Mouse (Mus musculus): ENCODE measurements around the gene Olfr704.
"Not testable (repeated sequence)": the region's sequence is repeated elsewhere in the genome, so short reads cannot be mapped to it uniquely, and the experiment has no call there.

Olfr704 gene

GRCm38 (mm10) chr7:106862885-106863284, at the start of gene Olfr704:
Gene Olfr704 (plus strand): TSS chr7:106863185.
- DNase-seq (ENCODE audit: low read depth), result no peak

- DNase-seq (ENCODE audit: low read depth), result no peak
These were observed 49.2 kb upstream of the Olfr704 start, which contains the start of gene Olfr701 for GRCm38 (mm10) chr7:106813829-106814228. Gene Olfr701 (plus strand): TSS chr7:106814129.

- no peak for DNase-seq (ENCODE audit: low read depth)
These were observed 47.2 kb upstream of the Olfr704 start for GRCm38 (mm10) chr7:106815775-106816174.

GRCm38 (mm10) chr7:106818414-106818813, 44.6 kb upstream of the Olfr704 start:
- DNase-seq (ENCODE audit: low read depth), result no peak

GRCm38 (mm10) chr7:106833793-106834192, 29.2 kb upstream of the Olfr704 start, which contains the start of gene Olfr702:
Gene Olfr702 (minus strand): TSS chr7:106833893.
- no peak for DNase-seq (ENCODE audit: low read depth)

- DNase-seq (ENCODE audit: low read depth), result no peak
These were observed 19.9 kb upstream of the Olfr704 start, which contains the start of gene Olfr703 for GRCm38 (mm10) chr7:106843060-106843459. Gene Olfr703 (plus strand): TSS chr7:106843360.

- no peak for DNase-seq (ENCODE audit: low read depth)
These were observed 13.8 kb downstream of the Olfr704 start, which contains the start of gene Olfr705 for GRCm38 (mm10) chr7:106876791-106877190. Gene Olfr705 (minus strand): TSS chr7:106876891.

- DNase-seq (ENCODE audit: low read depth), result no peak
These were observed 25.1 kb downstream of the Olfr704 start, which contains the start of gene Olfr706 for GRCm38 (mm10) chr7:106888062-106888461. Gene Olfr706 (minus strand): TSS chr7:106888162.

GRCm38 (mm10) chr7:106901141-106901540, 38.2 kb downstream of the Olfr704 start, which contains the start of gene Olfr707:
Gene Olfr707 (minus strand): TSS chr7:106901241.
- not testable (repeated sequence) for DNase-seq (ENCODE audit: low read depth)

- DNase-seq (ENCODE audit: low read depth), result no peak
These were observed 44.7 kb downstream of the Olfr704 start, which contains the start of gene Olfr1532-ps1 for GRCm38 (mm10) chr7:106907676-106908075. Gene Olfr1532-ps1 (plus strand): TSS chr7:106908001.

Data from c-Kit-positive CD71-negative TER-119-negative erythroid progenitor cells, embryonic 14.5 days (primary cell).